Mouse (Mus musculus) liver, embryonic 15.5 days (tissue): Measurements from ENCODE around the gene Itgad. TPM values are rescaled to one million over a fixed set of nuclear protein-coding genes. Genes with fewer than 3 reads are reported as not detected.

ENCODE experiments used
- ATAC-seq: fragments of 200-750 bp; cut with Nextera tagmentation; 2 replicates; pipeline ENCODE4 v1.8.0; 2017; ENCODE audit warnings: moderate number of reproducible peaks, mild to moderate bottlenecking, moderate library complexity; ENCODE audit not compliant: insufficient read depth
- H3K27ac ChIP-seq: fragments of 300-500 bp; sonication (generic); replicated peaks from 2 replicates; pipeline ENCODE4 v1.5.1; 2015; ENCODE audit warnings: mild to moderate bottlenecking, inconsistent platforms
- H3K27me3 ChIP-seq: fragments of 300-500 bp; sonication (generic); 2 replicates; pipeline ENCODE4 v1.6.1; 2015; ENCODE audit warnings: mild to moderate bottlenecking, inconsistent platforms
- H3K36me3 ChIP-seq: fragments of 300-500 bp; sonication (generic); replicated peaks from 2 replicates; pipeline ENCODE4 v1.6.1; 2015; ENCODE audit warnings: moderate library complexity, mild to moderate bottlenecking, inconsistent platforms
- H3K4me1 ChIP-seq: fragments of 300-500 bp; sonication (generic); replicated peaks from 2 replicates; pipeline ENCODE4 v1.6.1; 2015; ENCODE audit warnings: inconsistent platforms
- H3K4me2 ChIP-seq: fragments of 300-500 bp; sonication (generic); 2 replicates; pipeline ENCODE4 v1.6.1; 2015; ENCODE audit warnings: moderate library complexity, mild to moderate bottlenecking, inconsistent platforms
- H3K4me3 ChIP-seq: fragments of 300-500 bp; sonication (generic); replicated peaks from 2 replicates; pipeline ENCODE4 v1.5.1; 2015; ENCODE audit warnings: mild to moderate bottlenecking, inconsistent platforms
- H3K9ac ChIP-seq: fragments of 300-500 bp; sonication (generic); 2 replicates; pipeline ENCODE4 v1.6.1; 2015; ENCODE audit warnings: moderate library complexity, mild to moderate bottlenecking, inconsistent platforms
- H3K9me3 ChIP-seq: fragments of 300-500 bp; sonication (generic); replicated peaks from 2 replicates; pipeline ENCODE4 v1.6.1; 2016; ENCODE audit warnings: inconsistent platforms
- WGBS: fragments of 180-500 bp; shearing (Covaris S2); methylation state at CpG from one replicate; pipeline ENCODE4 v1.1.7; 2015; ENCODE audit warnings: mixed read lengths; ENCODE audit not compliant: insufficient replicate concordance; 5-methylcytosine and 5-hydroxymethylcytosine counted together
- polyA plus RNA-seq: library from polyadenylated mRNA; unstranded; fragments of >200 nt; fragmentation: Nextera tagmentation; extraction: Ambion mirVana; gene quantifications from 2 replicates; pipeline ENCODE4 v1.2.1, GENCODE M21; 2015

Gene Itgad
- polyA plus RNA-seq, 1 experiment from 2014 or later: 0.02 TPM

DNA sequence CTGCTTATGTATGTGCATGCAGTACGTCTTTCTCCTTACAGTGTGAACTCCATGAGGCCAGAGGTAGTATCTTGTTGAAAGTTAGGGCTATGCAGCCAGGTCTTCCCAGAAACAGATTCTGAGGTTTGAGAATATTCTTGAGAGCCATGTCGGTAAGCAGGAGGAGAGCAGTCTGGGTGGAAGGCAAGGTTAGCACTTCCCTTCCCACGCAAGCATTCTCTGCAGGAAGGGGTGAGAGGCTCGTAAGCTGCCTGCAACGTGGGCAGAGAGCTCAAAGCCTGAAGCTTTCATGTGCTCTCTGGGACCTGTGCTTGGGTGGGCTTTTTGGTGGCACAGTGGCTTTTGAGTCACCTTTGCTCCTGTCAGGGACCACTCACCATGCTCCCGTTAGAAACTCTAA is 26.4 kb downstream of the Itgad start:
- Histone ChIP-seq H3K36me3 (no peaks in the 10 kb centered on the region), H3K4me2 (no peak overlapping the region), H3K9ac (no peak overlapping the region), H3K27me3 (no peaks in the 10 kb centered on the region), H3K27ac (0 out of 2 replicates have a peak overlapping the region, but pooled peaks have one; percentile 14), H3K9me3 (no peaks in the 10 kb centered on the region), H3K4me1 (no peaks in the 10 kb centered on the region), H3K4me3 (no peak overlapping the region)
- WGBS: 25% methylated on average over 6 of the region's 6 CpGs
- no peak for ATAC-seq

DNA sequence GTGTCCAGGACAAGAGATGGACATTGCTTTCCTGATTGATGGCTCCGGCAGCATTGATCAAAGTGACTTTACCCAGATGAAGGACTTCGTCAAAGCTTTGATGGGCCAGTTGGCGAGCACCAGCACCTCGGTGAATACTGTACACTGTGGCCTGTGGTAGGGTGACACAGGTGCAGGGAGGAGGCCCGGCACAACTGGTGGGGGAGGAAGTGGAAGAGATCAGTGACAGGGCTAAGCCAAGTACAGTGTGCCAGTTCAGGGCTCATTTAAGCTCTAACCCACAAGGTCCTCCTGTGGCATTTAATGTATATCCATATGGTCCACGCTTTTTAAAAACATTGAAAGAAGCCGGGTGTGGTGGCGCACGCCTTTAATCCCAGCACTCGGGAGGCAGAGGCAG is 27.5 kb downstream of the Itgad start:
- Histone ChIP-seq H3K4me2 (no peak overlapping the region), H3K4me3 (no peak overlapping the region), H3K9me3 (no peaks in the 10 kb centered on the region), H3K9ac (no peak overlapping the region), H3K36me3 (no peaks in the 10 kb centered on the region), H3K27me3 (no peaks in the 10 kb centered on the region), H3K27ac (no peak overlapping the region), H3K4me1 (no peaks in the 10 kb centered on the region)
- ATAC-seq: no peak
- 68% methylated on average over 10 of the region's 10 CpGs for WGBS

DNA sequence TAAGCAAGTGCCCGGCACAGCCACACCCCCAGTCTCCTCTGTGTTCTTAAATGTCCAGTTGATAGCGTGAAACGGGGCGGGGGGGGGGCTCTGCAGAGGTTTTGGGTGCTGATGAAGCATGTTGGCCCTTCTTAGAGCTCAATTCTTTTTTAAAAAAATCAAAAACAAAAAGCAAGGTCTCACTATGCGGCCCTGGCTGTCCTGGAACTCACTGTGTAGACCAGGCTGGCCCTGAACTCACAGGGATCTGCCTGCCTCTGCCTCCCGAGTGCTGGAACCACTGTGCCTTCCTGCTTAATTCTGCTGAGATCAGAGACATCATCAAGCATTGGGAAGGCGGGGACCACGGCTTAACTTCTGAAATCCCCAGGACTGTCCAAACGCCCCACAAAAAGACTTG is 47.4 kb downstream of the Itgad start:
- H3K9me3 ChIP-seq: no peaks in the 10 kb centered on the region
- WGBS: 60% methylated on average over 9 of the region's 9 CpGs
- no peak for ATAC-seq
- no peak overlapping the region for H3K9ac ChIP-seq
- no peaks in the 10 kb centered on the region for H3K27me3 ChIP-seq
- no peak overlapping the region for H3K4me2 ChIP-seq
- H3K4me3 ChIP-seq: no peak overlapping the region
- H3K4me1 ChIP-seq: no peaks in the 10 kb centered on the region
- H3K36me3 ChIP-seq: no peaks in the 10 kb centered on the region
- no peak overlapping the region for H3K27ac ChIP-seq

DNA sequence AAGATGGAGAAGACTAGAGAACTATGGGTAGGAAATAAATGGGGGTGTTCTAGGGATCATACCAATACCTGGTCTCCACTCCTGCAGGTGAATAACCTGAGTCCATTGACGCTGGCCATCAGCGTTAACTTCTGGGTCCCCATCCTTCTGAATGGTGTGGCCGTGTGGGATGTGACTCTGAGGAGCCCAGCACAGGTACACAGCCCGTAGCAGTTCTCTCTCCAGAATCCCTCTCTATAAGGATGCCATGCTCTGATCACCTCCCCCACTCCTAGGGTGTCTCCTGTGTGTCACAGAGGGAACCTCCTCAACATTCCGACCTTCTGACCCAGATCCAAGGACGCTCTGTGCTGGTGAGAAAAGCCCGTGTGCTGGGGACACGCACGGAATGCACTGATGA is 48.9 kb downstream of the Itgad start:
- Histone ChIP-seq H3K4me3 (no peak overlapping the region), H3K9ac (no peak overlapping the region), H3K27me3 (no peaks in the 10 kb centered on the region), H3K4me1 (no peaks in the 10 kb centered on the region), H3K27ac (no peak overlapping the region), H3K9me3 (no peaks in the 10 kb centered on the region), H3K36me3 (no peaks in the 10 kb centered on the region), H3K4me2 (no peak overlapping the region)
- no peak for ATAC-seq
- 69% methylated on average over 9 of the region's 9 CpGs for WGBS

DNA sequence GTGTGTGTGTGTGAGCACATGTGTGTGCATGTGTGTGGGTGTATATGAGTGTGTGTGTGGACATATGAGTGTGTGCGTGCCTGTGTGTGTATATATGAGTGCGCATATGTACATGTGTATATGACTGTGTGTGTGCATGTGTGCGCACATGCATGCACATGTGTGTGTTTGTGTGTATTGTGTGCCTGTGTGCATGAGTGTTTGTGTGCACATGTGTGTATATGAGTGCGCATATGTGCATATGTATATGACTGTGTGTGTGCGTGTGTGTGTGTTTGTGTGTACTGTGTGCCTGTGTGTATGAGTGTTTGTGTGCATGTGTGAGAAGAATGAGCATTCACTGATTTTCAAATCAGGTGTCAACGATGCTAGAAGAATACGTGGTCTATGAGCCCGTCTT is 50.0 kb downstream of the Itgad start:
- Histone ChIP-seq H3K27ac (no peak overlapping the region), H3K9me3 (no peaks in the 10 kb centered on the region), H3K36me3 (no peaks in the 10 kb centered on the region), H3K9ac (no peak overlapping the region), H3K4me2 (no peak overlapping the region), H3K27me3 (no peaks in the 10 kb centered on the region), H3K4me3 (no peak overlapping the region), H3K4me1 (no peaks in the 10 kb centered on the region)
- no peak for ATAC-seq
- WGBS: 76% methylated on average over 8 of the region's 8 CpGs

DNA sequence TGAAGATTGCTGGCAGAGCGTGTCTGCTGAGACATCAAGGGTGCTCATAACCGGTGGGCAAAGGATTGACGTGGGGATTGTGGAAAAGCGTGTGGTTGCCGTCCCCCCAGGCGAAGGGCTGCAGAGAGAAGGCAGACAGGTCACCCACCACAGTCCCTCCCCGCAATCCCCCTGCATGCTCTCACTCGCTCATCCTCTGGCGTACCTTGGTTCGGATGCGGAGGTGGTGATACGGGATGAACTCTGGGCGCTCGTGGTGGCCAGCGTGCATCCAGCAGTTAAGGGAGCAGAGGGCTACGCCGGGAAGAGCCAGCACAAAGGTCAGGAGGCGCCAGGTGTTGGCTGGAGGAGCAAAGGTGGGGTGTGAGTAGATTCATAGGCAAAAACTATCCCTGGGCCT is 51.5 kb downstream of the Itgad start:
- 80% methylated on average over 18 of the region's 18 CpGs for WGBS
- H3K9ac ChIP-seq: no peak overlapping the region
- H3K4me3 ChIP-seq: no peak overlapping the region
- no peak overlapping the region for H3K27ac ChIP-seq
- ATAC-seq: no peak
- H3K4me1 ChIP-seq: no peaks in the 10 kb centered on the region
- H3K27me3 ChIP-seq: no peaks in the 10 kb centered on the region; the same call in 1 of the 2 replicates
- H3K36me3 ChIP-seq: no peaks in the 10 kb centered on the region
- H3K4me2 ChIP-seq: no peak overlapping the region
- H3K9me3 ChIP-seq: no peaks in the 10 kb centered on the region

DNA sequence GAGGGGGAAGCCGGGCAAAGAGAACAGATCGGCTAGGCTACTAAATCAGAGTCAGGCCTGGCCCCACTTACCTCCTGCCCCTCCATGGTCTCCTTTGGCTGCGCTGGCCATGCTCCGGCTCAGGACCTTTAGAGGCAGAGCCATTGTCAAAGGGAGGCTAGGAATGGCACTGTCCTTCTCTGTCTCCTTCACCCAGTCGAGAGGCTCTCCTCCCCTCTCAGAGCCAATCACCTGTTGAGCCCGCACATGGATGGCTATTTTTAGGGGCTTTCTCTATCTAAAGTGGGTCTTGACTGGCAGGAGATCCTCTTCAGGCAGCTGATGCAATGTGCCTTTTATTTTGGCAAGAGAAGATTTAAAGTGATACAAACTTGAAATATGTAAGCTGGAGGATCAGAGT is 52.0 kb downstream of the Itgad start, which contains the start of gene Cox6a2:
Gene Cox6a2 (minus strand): TSS at position 236 of the 400 bp plus-strand sequence.
- Histone ChIP-seq H3K4me3 (no peak within 1 kb of the TSS), H3K27me3 (no peaks in the 10 kb centered on the region; the same call in 1 of the 2 replicates), H3K9ac (no peak within 1 kb of the TSS), H3K27ac (no peak within 1 kb of the TSS), H3K4me2 (no peak within 1 kb of the TSS), H3K4me1 (no peaks in the 10 kb centered on the region), H3K36me3 (no peaks in the 10 kb centered on the region), H3K9me3 (no peaks in the 10 kb centered on the region)
- no peak for ATAC-seq
- 72% methylated on average over 6 of the region's 6 CpGs for WGBS

DNA sequence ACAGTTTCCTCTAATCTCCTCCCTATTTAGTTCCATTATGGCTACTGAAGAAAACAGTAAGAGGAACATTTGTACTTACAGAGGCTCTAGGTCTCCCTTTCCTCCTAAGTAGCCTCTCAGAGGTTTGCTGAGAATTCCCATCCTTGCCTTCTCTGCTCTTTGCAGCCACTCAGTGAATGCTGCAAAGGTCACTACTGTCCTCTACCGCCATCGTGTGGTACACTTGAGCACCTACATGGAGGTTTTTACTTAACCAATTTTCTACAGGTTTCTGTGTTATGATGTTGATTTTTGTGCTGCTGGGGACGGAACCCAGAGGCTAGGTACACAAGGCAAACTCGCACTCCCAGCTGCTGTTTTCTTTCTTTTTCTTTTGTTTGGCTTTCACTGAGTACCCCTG is 54.0 kb downstream of the Itgad start:
- Histone ChIP-seq H3K4me1 (no peaks in the 10 kb centered on the region), H3K9me3 (no peaks in the 10 kb centered on the region), H3K27me3 (no peaks in the 10 kb centered on the region; the same call in 1 of the 2 replicates), H3K4me2 (no peak overlapping the region), H3K36me3 (no peaks in the 10 kb centered on the region), H3K4me3 (no peak overlapping the region), H3K9ac (no peak overlapping the region), H3K27ac (no peak overlapping the region)
- no peak for ATAC-seq
- 2% methylated on average over 4 of the region's 4 CpGs for WGBS

DNA sequence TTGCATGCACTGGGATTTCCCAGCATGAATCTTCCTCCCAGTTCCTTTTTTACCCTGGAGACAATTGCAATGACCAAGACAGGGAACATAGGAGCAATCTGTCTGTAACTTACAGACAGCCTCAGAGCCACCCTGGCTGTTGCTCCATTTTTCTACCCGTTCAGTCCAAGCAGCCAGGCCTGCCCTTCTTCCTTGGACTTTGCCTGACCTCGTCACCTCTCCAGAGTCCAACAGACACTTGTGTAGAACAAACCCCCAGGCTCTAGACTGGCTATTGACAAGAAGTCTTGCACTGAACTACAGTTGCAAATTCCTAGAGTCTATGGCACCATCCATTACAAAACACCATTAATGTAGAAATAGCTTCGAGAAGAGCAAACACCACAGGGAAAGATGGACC is 55.6 kb downstream of the Itgad start:
- Histone ChIP-seq H3K4me3 (no peak overlapping the region), H3K36me3 (no peaks in the 10 kb centered on the region), H3K4me2 (no peak overlapping the region), H3K9ac (no peak overlapping the region), H3K27me3 (no peaks in the 10 kb centered on the region; the same call in 1 of the 2 replicates), H3K9me3 (no peaks in the 10 kb centered on the region), H3K4me1 (no peaks in the 10 kb centered on the region), H3K27ac (no peak overlapping the region)
- no peak for ATAC-seq
- 46% methylated on average over 3 of the region's 3 CpGs for WGBS

DNA sequence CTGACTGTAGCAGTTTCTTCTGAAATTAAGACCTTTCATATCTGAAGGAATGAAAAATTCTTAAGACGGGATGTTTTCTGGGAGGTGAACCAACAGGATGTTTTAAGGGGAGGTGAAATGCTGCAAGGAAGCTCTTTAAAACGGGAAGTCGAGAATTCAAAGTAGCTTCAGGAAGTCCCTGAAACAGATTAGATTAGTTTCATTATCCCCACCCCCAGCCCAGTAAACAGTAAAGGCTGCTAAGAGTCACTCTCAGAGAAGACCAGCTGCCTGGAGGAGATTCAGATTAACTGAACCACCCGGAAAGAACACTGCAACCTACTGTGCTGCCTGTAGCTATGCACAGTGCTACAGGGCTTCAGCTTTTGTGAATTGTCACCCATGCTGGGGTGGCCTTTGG is 65.8 kb downstream of the Itgad start:
- no peaks in the 10 kb centered on the region for H3K27me3 ChIP-seq
- no peaks in the 10 kb centered on the region for H3K36me3 ChIP-seq
- H3K9me3 ChIP-seq: no peaks in the 10 kb centered on the region
- H3K4me1 ChIP-seq: no peaks in the 10 kb centered on the region
- no peak overlapping the region for H3K9ac ChIP-seq
- no peak for ATAC-seq
- 35% methylated on average over 4 of the region's 4 CpGs for WGBS
- no peak overlapping the region for H3K27ac ChIP-seq
- H3K4me3 ChIP-seq: no peak overlapping the region
- no peak overlapping the region for H3K4me2 ChIP-seq

DNA sequence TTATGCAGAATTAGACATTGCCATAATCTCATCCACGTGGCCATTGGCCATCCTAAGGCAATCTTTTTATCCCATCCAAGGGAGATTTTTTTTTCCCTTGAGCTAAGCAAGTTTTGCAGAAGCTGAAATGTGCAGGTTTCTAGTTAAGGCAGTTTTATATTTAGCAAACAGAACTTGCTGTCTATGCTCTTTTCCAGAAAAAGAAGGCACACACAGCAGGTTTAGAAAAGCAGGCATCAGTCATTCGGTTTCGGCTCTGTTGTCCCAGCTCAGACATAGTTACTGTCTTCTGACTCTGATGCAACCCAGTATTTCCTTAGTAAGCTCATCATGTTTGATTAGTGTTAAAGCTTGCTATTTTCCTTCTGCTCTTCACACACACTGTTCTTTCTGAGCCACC is 66.8 kb downstream of the Itgad start:
- ATAC-seq: no peak
- Histone ChIP-seq H3K27ac (no peak overlapping the region), H3K27me3 (no peaks in the 10 kb centered on the region), H3K4me2 (no peak overlapping the region), H3K9ac (no peak overlapping the region), H3K36me3 (no peaks in the 10 kb centered on the region), H3K4me1 (no peaks in the 10 kb centered on the region), H3K4me3 (no peak overlapping the region), H3K9me3 (no peaks in the 10 kb centered on the region)
- WGBS: 74% methylated on average over 3 of the region's 3 CpGs

DNA sequence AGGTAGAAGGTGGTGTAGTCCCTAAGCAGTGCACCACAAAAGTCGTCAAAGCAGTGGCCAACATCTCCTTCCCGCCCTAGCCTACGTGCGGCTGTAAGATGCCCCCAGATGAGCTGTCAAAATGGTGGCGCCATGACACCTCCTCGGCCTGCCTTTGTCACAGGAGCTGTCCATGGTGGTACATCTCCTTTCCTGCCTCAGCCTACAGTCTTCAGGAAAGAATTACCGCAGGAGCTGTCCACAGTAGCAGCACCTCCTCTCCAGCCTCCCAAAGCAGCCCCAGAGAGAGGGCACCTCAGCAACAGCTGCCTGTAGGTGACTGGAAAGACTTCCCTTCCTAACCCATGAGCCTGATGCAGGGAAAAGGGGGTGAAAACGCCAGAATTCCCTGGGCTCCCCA is 77.6 kb downstream of the Itgad start:
- Histone ChIP-seq H3K4me1 (peaks cover 4% of the 10 kb centered on the region), H3K9ac (no peak overlapping the region), H3K27ac (no peak overlapping the region), H3K27me3 (peaks cover 12% of the 10 kb centered on the region; the same call in 1 of the 2 replicates), H3K4me3 (no peak overlapping the region), H3K9me3 (no peaks in the 10 kb centered on the region), H3K36me3 (peaks cover 8% of the 10 kb centered on the region), H3K4me2 (no peak overlapping the region)
- 33% methylated on average over 8 of the region's 8 CpGs for WGBS
- ATAC-seq: no peak
